Mouse (Mus musculus): ENCODE results near the gene Sectm1a.

GRCm38 (mm10) chr11:121042480-121042879, 38.5 kb downstream of the Sectm1a start:
- TF ChIP-seq POLR2A (IDR thresholded peaks at IDR 0.05; ENCODE audit: control insufficient read depth, low read depth, low read length) (no peak), CTCF (IDR thresholded peaks at IDR 0.05; ENCODE audit: control insufficient read depth, insufficient read depth, insufficient replicate concordance, low read depth, low read length) (no peak)
